Mouse (Mus musculus): ENCODE results near the gene Gm21778. TPM values are rescaled to one million over a fixed set of nuclear protein-coding genes. Genes with fewer than 3 reads are reported as not detected.
"Not testable (repeated sequence)": the region's sequence is repeated elsewhere in the genome, so short reads cannot be mapped to it uniquely, and the experiment has no call there.

Gm21778 gene
- not detected in 2 replicates for polyA plus RNA-seq (2012; rRNA removed)

DNA sequence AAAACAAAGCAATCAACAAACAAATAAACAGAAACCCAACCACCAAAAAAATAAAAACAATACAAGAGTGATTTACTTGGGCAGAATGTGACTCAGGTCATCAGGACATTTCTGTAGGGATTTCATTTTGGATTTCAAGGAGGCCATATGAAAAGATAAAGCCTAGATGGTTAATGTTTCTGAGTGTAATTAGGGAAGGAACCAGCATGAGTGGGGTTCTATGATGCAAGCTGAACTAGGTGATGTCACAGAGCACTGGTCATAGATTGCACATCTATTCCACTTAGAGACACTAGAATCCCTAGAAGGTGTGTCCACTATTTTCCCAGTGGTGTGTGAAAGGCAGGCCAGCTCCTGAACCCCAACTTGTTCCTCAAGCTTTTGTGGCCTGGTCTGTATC is at the start of gene Gm21778:
Gene Gm21778 (plus strand): TSS at position 301 of the 400 bp plus-strand sequence.
- not testable (repeated sequence) for H3K27ac ChIP-seq (ENCODE audit: insufficient read depth, low read depth, low read length); H3K4me3 ChIP-seq (ENCODE audit: insufficient read depth, low read depth, low read length); H3K36me3 ChIP-seq (ENCODE audit: control insufficient read depth, insufficient read depth, low read length); DNase-seq; H3K4me1 ChIP-seq (ENCODE audit: control insufficient read depth, insufficient read depth, low read length); H3K27me3 ChIP-seq (replicated peaks; ENCODE audit: control insufficient read depth, insufficient read depth, low read length)

Other genes with a start within 250 kb of the Gm21778 start
- gene Gm20914, start 216.5 kb upstream of the Gm21778 start, polyA plus RNA-seq (2012; rRNA removed) = not detected in 2 replicates
- not detected in 2 replicates for gene Gm28171, start 149.1 kb upstream of the Gm21778 start, polyA plus RNA-seq (2012; rRNA removed)

Measured in kidney, adult 2 months (tissue).